20 mouse cellular contexts compared by ENCODE assay signal in genomic region chr10:92837045-92837444, GRCm38 (mm10).
DNase-seq lines count a peak whose midpoint lies in the region; ATAC-seq and TF ChIP-seq lines count a peak whose summit lies in the region.
"Had no signal": no experiment of that assay in that cellular context is flagged by ENCODE, and none has a peak within 500 bp of the region (broad histone marks: within the 10 kb centered on the region; RNA-seq: fewer than 3 reads in every experiment).

No protein-coding gene starts in this region.

- H3K4me2 ChIP-seq in forebrain, embryonic 14.5 days (ENCODE audit: low read length) = no peak overlapping the region
- no peak overlapping the region for H3K4me2 ChIP-seq in forebrain, postnatal 0 days (ENCODE audit: low read depth)
- H3K4me2 ChIP-seq in hindbrain, embryonic 12.5 days (replicated peaks) = no peak overlapping the region
- no peak overlapping the region for H3K4me2 ChIP-seq in hindbrain, embryonic 14.5 days (replicated peaks)
- H3K4me2 ChIP-seq: heart, embryonic 13.5 days; intestine, embryonic 15.5 days had no signal

- no peaks in the 10 kb centered on the region for H3K9me3 ChIP-seq in forebrain, embryonic 14.5 days (replicated peaks; ENCODE audit: control insufficient read depth, low read length)
- H3K9me3 ChIP-seq in forebrain, postnatal 0 days (ENCODE audit: low read length) = no peaks in the 10 kb centered on the region
- H3K9me3 ChIP-seq in hindbrain, embryonic 12.5 days (replicated peaks) = no peaks in the 10 kb centered on the region
- H3K9me3 ChIP-seq in hindbrain, embryonic 14.5 days (ENCODE audit: control insufficient read depth, low read length) = no peaks in the 10 kb centered on the region
- H3K9me3 ChIP-seq: G1E; heart, embryonic 10.5 days; heart, embryonic 13.5 days; intestine, embryonic 15.5 days had no signal

- 29% methylated on average over 2 of the region's 2 CpGs for WGBS in forebrain, embryonic 14.5 days
- WGBS in forebrain, postnatal 0 days = 22% methylated on average over 2 of the region's 2 CpGs
- WGBS in hindbrain, embryonic 12.5 days = 59% methylated on average over 2 of the region's 2 CpGs
- WGBS in hindbrain, embryonic 14.5 days = 52% methylated on average over 2 of the region's 2 CpGs

- ATAC-seq in forebrain, embryonic 14.5 days = peak; percentile 70; the same call in 1 of the 2 replicates
- no peak for ATAC-seq in forebrain, postnatal 0 days
- ATAC-seq in hindbrain, embryonic 12.5 days (ENCODE audit: low FRiP score) = 0 out of 2 replicates have a peak, but pooled peaks have one; percentile 26
- ATAC-seq in hindbrain, embryonic 14.5 days (ENCODE audit: low FRiP score) = no peak
- no peak for ATAC-seq in erythroblast, adult 5-6 weeks (replicated peaks; ENCODE audit: low FRiP score, poor library complexity, severe bottlenecking)
- ATAC-seq: intestine, embryonic 15.5 days had no signal

- no peak for TF ChIP-seq CTCF in forebrain, postnatal 0 days (IDR thresholded peaks at IDR 0.05; ENCODE audit: low read depth)

- H3K4me1 ChIP-seq in forebrain, embryonic 14.5 days (ENCODE audit: control insufficient read depth, insufficient read depth, low read length) = no peaks in the 10 kb centered on the region
- no peaks in the 10 kb centered on the region for H3K4me1 ChIP-seq in forebrain, postnatal 0 days (ENCODE audit: insufficient read depth)
- no peaks in the 10 kb centered on the region for H3K4me1 ChIP-seq in hindbrain, embryonic 12.5 days
- H3K4me1 ChIP-seq in hindbrain, embryonic 14.5 days (replicated peaks; ENCODE audit: control insufficient read depth, insufficient read depth, low read length) = no peaks in the 10 kb centered on the region
- H3K4me1 ChIP-seq: heart, embryonic 10.5 days; heart, embryonic 13.5 days; intestine, embryonic 15.5 days had no signal

- no peak overlapping the region for H3K4me3 ChIP-seq in forebrain, embryonic 14.5 days (ENCODE audit: low read depth, low read length)
- no peak overlapping the region for H3K4me3 ChIP-seq in forebrain, postnatal 0 days (ENCODE audit: low read depth, low read length)
- no peak overlapping the region for H3K4me3 ChIP-seq in hindbrain, embryonic 12.5 days
- H3K4me3 ChIP-seq in hindbrain, embryonic 14.5 days (replicated peaks; ENCODE audit: low read length) = no peak overlapping the region
- H3K4me3 ChIP-seq: heart, adult 2 months; heart, embryonic 10.5 days; heart, embryonic 13.5 days; intestine, embryonic 15.5 days had no signal

- H3K27ac ChIP-seq in forebrain, embryonic 14.5 days (ENCODE audit: low read depth, low read length) = no peak overlapping the region
- no peak overlapping the region for H3K27ac ChIP-seq in forebrain, postnatal 0 days (ENCODE audit: low read depth, low read length)
- H3K27ac ChIP-seq in hindbrain, embryonic 12.5 days = no peak overlapping the region
- H3K27ac ChIP-seq in hindbrain, embryonic 14.5 days = no peak overlapping the region
- H3K27ac ChIP-seq: heart, adult 2 months; heart, embryonic 10.5 days; heart, embryonic 13.5 days; intestine, embryonic 15.5 days had no signal

- no peak overlapping the region for H3K9ac ChIP-seq in forebrain, embryonic 14.5 days (ENCODE audit: low read length)
- no peak overlapping the region for H3K9ac ChIP-seq in forebrain, postnatal 0 days
- no peak overlapping the region for H3K9ac ChIP-seq in hindbrain, embryonic 12.5 days
- no peak overlapping the region for H3K9ac ChIP-seq in hindbrain, embryonic 14.5 days
- H3K9ac ChIP-seq: heart, embryonic 13.5 days; intestine, embryonic 15.5 days had no signal

- H3K36me3 ChIP-seq in forebrain, embryonic 14.5 days (ENCODE audit: control insufficient read depth, insufficient read depth, low read length) = no peaks in the 10 kb centered on the region
- no peaks in the 10 kb centered on the region for H3K36me3 ChIP-seq in forebrain, postnatal 0 days (ENCODE audit: insufficient read depth)
- no peaks in the 10 kb centered on the region for H3K36me3 ChIP-seq in hindbrain, embryonic 12.5 days
- no peaks in the 10 kb centered on the region for H3K36me3 ChIP-seq in hindbrain, embryonic 14.5 days (replicated peaks; ENCODE audit: control insufficient read depth, insufficient read depth)
- H3K36me3 ChIP-seq: G1E; heart, embryonic 10.5 days; heart, embryonic 13.5 days; intestine, embryonic 15.5 days had no signal

- DNase-seq in forebrain, embryonic 14.5 days (ENCODE audit: low spot score) = peak; percentile 17
- DNase-seq in forebrain, postnatal 0 days = no peak
- no peak for DNase-seq in hindbrain, embryonic 14.5 days (ENCODE audit: low spot score)
- peak; percentile 47 for DNase-seq in Muller cell, postnatal 12 days (ENCODE audit: inconsistent ontology term)
- DNase-seq: adrenal gland, postnatal 14 days; B cell, adult 2 months; gastrocnemius, postnatal 10 days; gastrocnemius, postnatal 36 days; heart, adult 2 months; heart, postnatal 14 days; heart, postnatal 4 days; kidney, adult 11 months; kidney, adult 8-10 months had no signal

- no peaks in the 10 kb centered on the region for H3K27me3 ChIP-seq in forebrain, embryonic 14.5 days (replicated peaks; ENCODE audit: control insufficient read depth, insufficient read depth, low read length)
- no peaks in the 10 kb centered on the region for H3K27me3 ChIP-seq in forebrain, postnatal 0 days (ENCODE audit: insufficient read depth, low read length)
- H3K27me3 ChIP-seq in hindbrain, embryonic 12.5 days = no peaks in the 10 kb centered on the region
- H3K27me3 ChIP-seq in hindbrain, embryonic 14.5 days (ENCODE audit: control insufficient read depth, insufficient read depth, low read length) = no peaks in the 10 kb centered on the region
- H3K27me3 ChIP-seq: CH12.LX; heart, embryonic 13.5 days; intestine, embryonic 15.5 days had no signal

Comparison
In these comparisons a context has a peak if more than half of its experiments do, and no peak if none do; other contexts are left out.
1. ATAC-seq: peak in forebrain, embryonic 14.5 days (single experiment) and hindbrain, embryonic 12.5 days (single experiment); none in forebrain, postnatal 0 days (single experiment), hindbrain, embryonic 14.5 days (single experiment) and erythroblast, adult 5-6 weeks (single experiment).
2. DNase-seq: peak in forebrain, embryonic 14.5 days (single experiment) and Muller cell, postnatal 12 days (single experiment); none in forebrain, postnatal 0 days (single experiment) and hindbrain, embryonic 14.5 days (single experiment).